Mouse (Mus musculus): ENCODE measurements around the gene Dbr1. TPM values are rescaled to one million over a fixed set of nuclear protein-coding genes. Genes with fewer than 3 reads are reported as not detected.

Gene Dbr1
- 6.7 and 12.2 TPM in 2 replicates for polyA plus RNA-seq (2012; rRNA removed)

DNA sequence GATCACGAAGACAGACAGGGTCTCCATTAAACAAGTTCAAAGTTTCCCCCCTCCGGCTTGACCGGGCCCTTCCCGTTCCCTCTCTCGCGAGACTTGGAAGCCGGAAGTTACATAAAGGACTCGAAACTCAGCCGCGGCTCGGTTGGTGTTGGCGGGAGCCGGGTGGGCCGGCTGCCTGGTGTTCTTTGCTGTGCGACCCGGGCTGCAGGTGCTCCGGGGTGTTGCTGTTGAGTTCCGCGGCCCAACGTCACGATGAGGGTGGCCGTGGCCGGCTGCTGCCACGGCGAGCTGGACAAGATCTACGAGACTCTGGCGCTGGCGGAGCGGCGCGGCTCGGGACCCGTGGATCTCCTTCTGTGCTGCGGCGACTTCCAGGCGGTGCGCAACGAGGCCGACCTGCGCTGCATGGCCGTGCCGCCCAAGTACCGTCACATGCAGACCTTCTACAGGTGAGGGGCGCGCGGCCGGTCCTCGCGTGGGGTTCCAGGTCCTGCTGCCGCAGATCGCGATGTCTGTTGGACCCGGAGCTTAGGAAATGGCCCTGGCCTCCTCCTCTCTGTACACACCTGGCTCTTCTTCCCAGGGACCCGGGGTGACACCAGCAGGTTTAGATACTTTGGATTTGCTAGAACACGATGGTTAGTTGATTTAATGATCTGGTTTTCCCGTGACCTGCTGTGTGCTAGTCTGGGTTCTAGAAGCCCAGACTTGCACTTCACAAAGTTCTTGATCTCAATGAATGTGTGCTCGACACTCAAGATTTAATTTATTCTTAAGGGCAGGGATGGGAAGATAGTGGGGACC is at the start of gene Dbr1:
Dbr1 (plus strand) TSS at position 123 of the 804 bp plus-strand sequence.
- under 1% methylated on average over 57 of the region's 57 CpGs for WGBS
- H3K4me1 ChIP-seq (ENCODE audit: control insufficient read depth, insufficient read depth, insufficient read length): peaks cover 4% of the 10 kb centered on the region; the same call in 1 of the 2 replicates
- peak within 1 kb of the TSS; percentile 79 for H3K4me3 ChIP-seq (ENCODE audit: extremely low read depth, insufficient read depth, insufficient read length)
- peak within 1 kb of the TSS; percentile 87 for H3K27ac ChIP-seq (ENCODE audit: insufficient read depth, low read length)
- H3K27me3 ChIP-seq (ENCODE audit: control insufficient read depth, insufficient read depth, low read length): no peaks in the 10 kb centered on the region
- peak; percentile 83 to 91 for DNase-seq (ENCODE audit: low read depth in 1 of 2, low spot score in 2 of 2)
- TF ChIP-seq POLR2A (IDR thresholded peaks at IDR 0.05; ENCODE audit: low read depth, low read length) (peak; percentile 73), CTCF (IDR thresholded peaks at IDR 0.05; ENCODE audit: extremely low read depth, insufficient read depth, insufficient read length, insufficient replicate concordance) (no peak)
- peaks cover 8% of the 10 kb centered on the region for H3K36me3 ChIP-seq (ENCODE audit: control insufficient read depth, insufficient read depth, low read length)

DNA sequence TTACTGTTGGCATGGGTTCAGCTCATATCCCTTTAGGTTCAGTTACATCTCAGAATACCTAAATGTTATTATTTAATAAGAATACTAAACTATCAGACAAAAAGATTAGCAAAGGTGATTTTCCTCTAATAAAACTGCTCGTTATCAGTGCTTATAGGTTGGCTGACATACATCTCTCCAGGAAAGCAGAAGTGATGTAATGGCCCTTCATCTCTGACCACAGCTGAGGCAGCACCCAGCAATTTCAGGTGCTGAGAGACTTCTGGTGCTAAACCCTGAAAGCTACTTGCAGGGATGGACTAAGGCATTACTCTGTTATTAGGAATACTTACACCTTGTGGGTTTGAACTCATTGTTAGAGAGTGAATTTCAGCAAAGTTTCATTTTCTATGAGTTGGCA is 43.7 kb upstream of the Dbr1 start:
- Histone ChIP-seq H3K4me1 (ENCODE audit: control insufficient read depth, insufficient read depth, insufficient read length) (no peaks in the 10 kb centered on the region), H3K27ac (ENCODE audit: insufficient read depth, low read length) (no peak overlapping the region), H3K4me3 (ENCODE audit: extremely low read depth, insufficient read depth, insufficient read length) (no peak overlapping the region), H3K27me3 (ENCODE audit: control insufficient read depth, insufficient read depth, low read length) (no peaks in the 10 kb centered on the region), H3K36me3 (ENCODE audit: control insufficient read depth, insufficient read depth, low read length) (peaks cover 24% of the 10 kb centered on the region)
- no peak for DNase-seq (ENCODE audit: low read depth in 1 of 2, low spot score in 2 of 2)
- no peak for TF ChIP-seq CTCF (IDR thresholded peaks at IDR 0.05; ENCODE audit: extremely low read depth, insufficient read depth, insufficient read length, insufficient replicate concordance)
- TF ChIP-seq POLR2A (IDR thresholded peaks at IDR 0.05; ENCODE audit: low read depth, low read length): no peak
- 79% methylated on average over 1 of the region's 1 CpGs for WGBS

DNA sequence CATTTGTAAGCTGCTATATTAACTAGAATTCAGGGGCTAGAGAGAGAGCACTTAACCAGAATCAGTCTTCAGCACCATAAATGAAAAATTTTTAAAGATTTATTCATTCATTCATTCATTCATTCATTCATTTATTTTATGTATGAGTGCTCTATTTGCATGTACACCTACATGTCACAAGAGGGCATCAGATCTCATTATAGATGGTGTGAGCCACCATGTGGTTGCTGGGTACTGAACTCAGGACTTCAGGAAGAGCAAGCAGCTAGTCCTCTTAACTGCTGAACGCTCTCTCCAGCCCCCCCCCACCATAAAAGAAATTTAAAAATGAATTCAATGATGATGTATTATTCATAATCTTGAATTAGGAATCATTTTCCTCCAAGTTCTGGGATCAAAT is 29.3 kb upstream of the Dbr1 start:
- WGBS: 93% methylated on average over 1 of the region's 1 CpGs
- no peak for DNase-seq (ENCODE audit: low read depth in 1 of 2, low spot score in 2 of 2)

DNA sequence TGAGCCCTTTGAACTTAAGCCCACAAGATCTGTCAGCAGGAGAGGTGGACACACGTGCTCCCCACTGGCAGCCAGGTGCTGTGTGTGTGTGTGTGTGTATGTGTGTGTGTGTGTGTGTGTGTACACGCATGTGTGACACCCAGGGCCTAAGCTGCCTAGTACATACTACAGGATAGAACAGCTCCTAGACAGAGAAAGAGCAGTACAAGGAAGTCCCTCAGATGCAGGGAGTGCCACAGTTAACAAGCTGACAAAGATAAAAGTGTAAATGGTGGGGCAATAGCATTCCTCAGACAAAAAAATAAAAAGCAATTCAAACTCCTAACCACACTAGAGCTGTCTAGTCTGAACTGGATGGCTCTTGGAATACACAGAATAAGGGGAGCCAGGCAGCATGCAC is 23.5 kb upstream of the Dbr1 start:
- 79% methylated on average over 2 of the region's 2 CpGs for WGBS
- Histone ChIP-seq H3K4me3 (ENCODE audit: extremely low read depth, insufficient read depth, insufficient read length) (no peak overlapping the region), H3K27ac (ENCODE audit: insufficient read depth, low read length) (no peak overlapping the region), H3K4me1 (ENCODE audit: control insufficient read depth, insufficient read depth, insufficient read length) (no peaks in the 10 kb centered on the region), H3K36me3 (ENCODE audit: control insufficient read depth, insufficient read depth, low read length) (no peaks in the 10 kb centered on the region; the same call in 1 of the 2 replicates), H3K27me3 (ENCODE audit: control insufficient read depth, insufficient read depth, low read length) (no peaks in the 10 kb centered on the region)
- TF ChIP-seq CTCF (IDR thresholded peaks at IDR 0.05; ENCODE audit: extremely low read depth, insufficient read depth, insufficient read length, insufficient replicate concordance) (no peak), POLR2A (IDR thresholded peaks at IDR 0.05; ENCODE audit: low read depth, low read length) (no peak)
- DNase-seq (ENCODE audit: low read depth in 1 of 2, low spot score in 2 of 2): no peak

More for the DNA sequence above, 29.3 kb upstream of the Dbr1 start:
- H3K4me3 ChIP-seq (ENCODE audit: extremely low read depth, insufficient read depth, insufficient read length): no peak overlapping the region
- H3K36me3 ChIP-seq (ENCODE audit: control insufficient read depth, insufficient read depth, low read length): no peaks in the 10 kb centered on the region; the same call in 1 of the 2 replicates
- TF ChIP-seq CTCF (IDR thresholded peaks at IDR 0.05; ENCODE audit: extremely low read depth, insufficient read depth, insufficient read length, insufficient replicate concordance) (no peak), POLR2A (IDR thresholded peaks at IDR 0.05; ENCODE audit: low read depth, low read length) (no peak)
- H3K27ac ChIP-seq (ENCODE audit: insufficient read depth, low read length): no peak overlapping the region
- H3K4me1 ChIP-seq (ENCODE audit: control insufficient read depth, insufficient read depth, insufficient read length): no peaks in the 10 kb centered on the region
- H3K27me3 ChIP-seq (ENCODE audit: control insufficient read depth, insufficient read depth, low read length): no peaks in the 10 kb centered on the region

DNA sequence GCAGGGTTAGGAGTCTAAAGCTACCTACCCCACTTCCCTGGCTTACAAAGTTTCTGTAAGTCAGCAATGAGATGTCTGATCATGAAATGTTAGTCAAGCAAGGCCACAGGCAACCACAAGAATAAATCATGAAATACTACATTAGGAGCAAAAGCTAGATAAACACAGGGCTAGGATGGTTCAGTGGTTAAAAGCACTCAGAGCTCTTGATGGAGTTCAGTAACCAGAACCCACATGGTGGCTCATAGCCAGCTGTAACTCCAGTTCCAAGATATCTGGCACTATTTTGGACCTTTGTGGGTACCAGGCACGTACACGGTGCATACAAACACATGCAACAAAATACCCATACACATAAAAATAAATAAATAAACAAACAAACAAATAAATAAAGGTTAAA is 22.6 kb upstream of the Dbr1 start:
- Histone ChIP-seq H3K4me3 (ENCODE audit: extremely low read depth, insufficient read depth, insufficient read length) (no peak overlapping the region), H3K4me1 (ENCODE audit: control insufficient read depth, insufficient read depth, insufficient read length) (no peaks in the 10 kb centered on the region), H3K27ac (ENCODE audit: insufficient read depth, low read length) (no peak overlapping the region), H3K36me3 (ENCODE audit: control insufficient read depth, insufficient read depth, low read length) (no peaks in the 10 kb centered on the region; the same call in 1 of the 2 replicates), H3K27me3 (ENCODE audit: control insufficient read depth, insufficient read depth, low read length) (no peaks in the 10 kb centered on the region)
- TF ChIP-seq CTCF (IDR thresholded peaks at IDR 0.05; ENCODE audit: extremely low read depth, insufficient read depth, insufficient read length, insufficient replicate concordance) (no peak), POLR2A (IDR thresholded peaks at IDR 0.05; ENCODE audit: low read depth, low read length) (no peak)
- no peak for DNase-seq (ENCODE audit: low read depth in 1 of 2, low spot score in 2 of 2)
- WGBS: 78% methylated on average over 2 of the region's 2 CpGs

- H3K4me3 ChIP-seq (ENCODE audit: extremely low read depth, insufficient read depth, insufficient read length): no peak overlapping the region
These were observed 21.5 kb upstream of the Dbr1 start for GRCm38 (mm10) chr9:99554052-99554451.

GRCm38 (mm10) chr9:99555253-99555652 is 20.3 kb upstream of the Dbr1 start:
- 84% methylated on average over 3 of the region's 3 CpGs for WGBS
- Histone ChIP-seq H3K36me3 (ENCODE audit: control insufficient read depth, insufficient read depth, low read length) (no peaks in the 10 kb centered on the region; the same call in 1 of the 2 replicates), H3K27me3 (ENCODE audit: control insufficient read depth, insufficient read depth, low read length) (no peaks in the 10 kb centered on the region), H3K27ac (ENCODE audit: insufficient read depth, low read length) (no peak overlapping the region), H3K4me1 (ENCODE audit: control insufficient read depth, insufficient read depth, insufficient read length) (peaks cover 3% of the 10 kb centered on the region), H3K4me3 (ENCODE audit: extremely low read depth, insufficient read depth, insufficient read length) (no peak overlapping the region)
- no peak for DNase-seq (ENCODE audit: low read depth in 1 of 2, low spot score in 2 of 2)
- TF ChIP-seq POLR2A (IDR thresholded peaks at IDR 0.05; ENCODE audit: low read depth, low read length): no peak
- no peak for TF ChIP-seq CTCF (IDR thresholded peaks at IDR 0.05; ENCODE audit: extremely low read depth, insufficient read depth, insufficient read length, insufficient replicate concordance)

More at GRCm38 (mm10) chr9:99554052-99554451, 21.5 kb upstream of the Dbr1 start:
- Histone ChIP-seq H3K27me3 (ENCODE audit: control insufficient read depth, insufficient read depth, low read length) (no peaks in the 10 kb centered on the region), H3K27ac (ENCODE audit: insufficient read depth, low read length) (no peak overlapping the region), H3K4me1 (ENCODE audit: control insufficient read depth, insufficient read depth, insufficient read length) (no peaks in the 10 kb centered on the region; the same call in 1 of the 2 replicates), H3K36me3 (ENCODE audit: control insufficient read depth, insufficient read depth, low read length) (no peaks in the 10 kb centered on the region; the same call in 1 of the 2 replicates)
- no peak for TF ChIP-seq CTCF (IDR thresholded peaks at IDR 0.05; ENCODE audit: extremely low read depth, insufficient read depth, insufficient read length, insufficient replicate concordance)
- no peak for DNase-seq (ENCODE audit: low read depth in 1 of 2, low spot score in 2 of 2)
